Mouse (Mus musculus): ENCODE data around the gene Eftud2. TPM values are rescaled to one million over a fixed set of nuclear protein-coding genes. Genes with fewer than 3 reads are reported as not detected.

The Eftud2 gene
- polyA plus RNA-seq, 1 experiment from 2014 or later = 279 TPM

DNA sequence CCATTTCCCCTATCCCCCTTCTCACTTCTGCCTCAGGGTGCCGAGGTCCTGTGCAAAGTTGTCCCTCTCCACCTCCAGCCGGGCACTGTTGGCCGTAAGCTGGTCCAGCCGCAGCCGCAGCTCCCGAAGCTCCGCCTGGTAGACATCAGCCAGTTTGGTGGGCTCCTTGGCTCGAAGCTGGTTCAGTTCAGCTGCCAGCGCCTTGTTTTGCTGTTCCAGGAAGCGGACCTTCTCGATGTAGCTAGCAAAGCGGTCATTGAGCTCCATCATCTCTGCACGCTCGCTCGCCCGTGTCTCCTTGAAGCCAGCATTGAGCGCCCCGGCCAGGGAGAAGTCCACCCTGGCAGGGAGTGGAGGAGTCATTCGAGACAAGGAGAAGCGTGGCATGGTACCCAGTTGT, 15.9 kb upstream of the Eftud2 start:
- WGBS = 79% methylated on average over 20 of the region's 20 CpGs
- H3K27ac ChIP-seq = no peak overlapping the region
- H3K4me3 ChIP-seq (replicated peaks) = no peak overlapping the region
- no peak overlapping the region for H3K4me2 ChIP-seq
- no peak overlapping the region for H3K9ac ChIP-seq
- no peaks in the 10 kb centered on the region for H3K9me3 ChIP-seq
- H3K4me1 ChIP-seq = peaks cover 8% of the 10 kb centered on the region
- H3K27me3 ChIP-seq = peaks cover 52% of the 10 kb centered on the region
- H3K36me3 ChIP-seq (replicated peaks) = no peaks in the 10 kb centered on the region
- no peak for ATAC-seq (ENCODE audit: low FRiP score)

DNA sequence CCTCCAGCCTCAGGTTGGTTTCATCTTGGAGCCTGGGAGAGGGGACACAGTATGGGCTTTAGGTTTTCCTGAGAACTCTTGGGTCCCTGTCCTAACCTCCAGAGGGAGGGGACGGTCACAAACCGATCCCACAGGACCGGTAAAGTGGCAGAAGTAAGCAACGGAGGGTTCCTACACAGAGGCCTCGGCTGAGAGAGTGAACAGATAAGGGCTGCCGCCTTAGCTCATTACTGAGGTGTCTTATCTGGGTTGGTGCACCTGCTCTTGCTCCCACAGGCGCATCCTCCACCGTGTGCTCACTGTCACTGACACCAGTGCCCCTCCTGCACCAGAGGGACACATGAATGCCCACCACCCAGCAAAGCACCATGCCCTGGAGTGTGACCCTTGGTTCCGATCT, 15.0 kb upstream of the Eftud2 start:
- Histone ChIP-seq H3K4me3 (replicated peaks) (no peak overlapping the region), H3K9me3 (no peaks in the 10 kb centered on the region), H3K4me2 (no peak overlapping the region), H3K4me1 (peaks cover 8% of the 10 kb centered on the region), H3K36me3 (replicated peaks) (no peaks in the 10 kb centered on the region), H3K27ac (no peak overlapping the region), H3K27me3 (peaks cover 56% of the 10 kb centered on the region), H3K9ac (no peak overlapping the region)
- WGBS = 80% methylated on average over 9 of the region's 9 CpGs
- no peak for ATAC-seq (ENCODE audit: low FRiP score)

DNA sequence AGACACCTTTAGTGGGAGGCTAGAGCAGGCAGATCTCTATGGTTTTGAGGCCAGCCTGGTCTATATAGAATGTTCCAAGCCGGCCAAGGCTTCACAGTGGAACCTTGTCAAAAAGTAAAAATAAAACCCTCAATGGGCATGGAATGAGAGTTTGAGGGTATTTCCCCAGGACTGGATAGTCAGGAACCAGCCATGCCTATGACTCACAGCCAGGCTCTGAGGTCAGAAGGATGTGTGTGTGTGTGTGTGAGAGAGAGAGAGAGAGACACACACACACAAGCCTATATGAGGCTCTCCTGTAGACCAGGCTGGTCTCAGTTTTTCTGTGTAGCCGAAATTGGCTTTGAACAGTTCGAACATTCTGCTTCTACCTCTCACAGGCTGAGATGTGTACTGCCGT, 13.9 kb upstream of the Eftud2 start:
- no peak for ATAC-seq (ENCODE audit: low FRiP score)
- no peaks in the 10 kb centered on the region for H3K36me3 ChIP-seq (replicated peaks)
- no peak overlapping the region for H3K27ac ChIP-seq
- H3K27me3 ChIP-seq = peaks cover 61% of the 10 kb centered on the region
- 89% methylated on average over 4 of the region's 4 CpGs for WGBS
- peaks cover 8% of the 10 kb centered on the region for H3K4me1 ChIP-seq
- no peak overlapping the region for H3K4me3 ChIP-seq (replicated peaks)
- no peak overlapping the region for H3K4me2 ChIP-seq
- no peak overlapping the region for H3K9ac ChIP-seq
- no peaks in the 10 kb centered on the region for H3K9me3 ChIP-seq

DNA sequence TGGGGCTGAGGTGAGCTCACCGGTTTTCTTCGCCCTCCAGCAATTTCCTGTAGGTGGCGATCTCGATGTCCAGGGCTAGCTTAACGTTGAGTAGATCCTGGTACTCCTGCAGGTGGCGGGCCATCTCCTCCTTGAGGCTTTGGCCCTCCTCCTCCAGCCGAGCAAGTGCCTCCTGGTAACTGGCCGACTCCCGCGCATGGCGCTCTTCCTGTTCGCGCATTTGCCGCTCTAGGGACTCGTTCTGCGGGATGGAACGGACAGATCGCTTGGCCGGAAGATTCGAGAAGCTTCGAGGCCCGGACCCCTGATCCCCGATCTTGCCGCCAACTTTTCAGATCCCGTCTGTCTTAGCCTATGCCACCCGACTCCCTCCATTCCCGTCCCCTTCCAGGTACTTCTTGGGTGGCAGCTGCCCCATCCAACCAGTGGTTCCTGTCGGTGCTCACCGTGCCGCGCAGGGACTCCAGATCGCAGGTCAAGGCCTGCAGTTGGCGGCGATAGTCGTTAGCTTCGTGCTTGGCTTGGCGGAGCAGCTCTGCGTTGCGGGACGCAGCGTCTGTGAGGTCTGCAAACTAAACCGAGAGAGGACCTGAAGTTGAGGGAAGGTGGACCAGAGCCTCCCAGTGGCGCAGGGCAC, 12.3 kb upstream of the Eftud2 start:
- Histone ChIP-seq H3K9ac (0 out of 2 replicates have a peak overlapping the region, but pooled peaks have one; percentile 33), H3K9me3 (no peaks in the 10 kb centered on the region), H3K4me1 (peaks cover 8% of the 10 kb centered on the region), H3K27ac (no peak overlapping the region), H3K4me3 (replicated peaks) (peak overlapping the region; percentile 30), H3K4me2 (peak overlapping the region; percentile 52), H3K27me3 (peaks cover 65% of the 10 kb centered on the region), H3K36me3 (replicated peaks) (no peaks in the 10 kb centered on the region)
- WGBS = under 1% methylated on average over 43 of the region's 43 CpGs
- ATAC-seq (ENCODE audit: low FRiP score) = no peak

DNA sequence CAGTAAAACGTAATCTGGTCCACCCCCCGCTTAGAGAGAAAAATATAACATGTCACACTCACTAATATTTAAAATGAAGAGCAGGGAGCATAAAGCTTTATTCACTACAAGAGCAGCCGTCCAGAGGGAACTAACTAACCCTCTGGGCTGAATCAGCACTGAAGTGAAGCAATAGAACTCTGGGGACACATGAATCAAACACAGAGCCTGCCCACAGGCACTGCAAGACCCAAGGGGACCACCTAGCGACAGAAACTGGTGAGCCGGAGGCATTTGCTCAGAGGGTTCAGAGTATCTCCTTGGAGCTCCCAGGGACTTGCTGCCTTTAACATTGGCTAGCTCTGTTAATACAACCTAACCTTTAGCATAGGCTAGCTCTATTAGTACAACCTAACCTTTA, 9.3 kb upstream of the Eftud2 start:
- Histone ChIP-seq H3K4me2 (no peak overlapping the region), H3K27me3 (peaks cover 59% of the 10 kb centered on the region), H3K27ac (no peak overlapping the region), H3K9me3 (no peaks in the 10 kb centered on the region), H3K36me3 (replicated peaks) (no peaks in the 10 kb centered on the region), H3K4me3 (replicated peaks) (no peak overlapping the region), H3K9ac (no peak overlapping the region), H3K4me1 (peaks cover 8% of the 10 kb centered on the region)
- 76% methylated on average over 5 of the region's 5 CpGs for WGBS
- no peak for ATAC-seq (ENCODE audit: low FRiP score)

DNA sequence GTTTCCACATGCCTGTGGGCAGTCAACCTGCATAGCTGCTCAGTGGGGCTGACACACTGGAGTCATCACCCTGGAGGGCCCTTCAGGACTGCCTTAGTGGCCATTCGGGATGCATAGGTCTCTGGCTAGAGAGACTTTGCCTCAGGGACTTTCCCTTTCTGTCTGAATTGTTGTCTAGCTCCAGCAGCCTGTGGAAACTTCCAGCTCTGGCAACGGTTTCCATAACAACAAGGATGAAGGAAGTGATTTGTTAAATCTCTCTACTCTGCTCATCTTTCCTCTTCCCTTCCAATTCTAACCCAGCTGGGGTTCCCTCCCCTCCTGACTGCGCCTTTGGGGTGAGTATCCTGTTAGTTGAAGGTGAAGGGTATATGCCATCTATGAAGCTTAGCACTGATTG, 7.3 kb upstream of the Eftud2 start:
- H3K27me3 ChIP-seq = peaks cover 39% of the 10 kb centered on the region
- H3K4me1 ChIP-seq = peaks cover 2% of the 10 kb centered on the region
- 70% methylated on average over 3 of the region's 3 CpGs for WGBS
- H3K4me3 ChIP-seq (replicated peaks) = no peak overlapping the region
- H3K36me3 ChIP-seq (replicated peaks) = no peaks in the 10 kb centered on the region
- no peak overlapping the region for H3K9ac ChIP-seq
- no peaks in the 10 kb centered on the region for H3K9me3 ChIP-seq
- H3K4me2 ChIP-seq = no peak overlapping the region
- H3K27ac ChIP-seq = no peak overlapping the region
- no peak for ATAC-seq (ENCODE audit: low FRiP score)

DNA sequence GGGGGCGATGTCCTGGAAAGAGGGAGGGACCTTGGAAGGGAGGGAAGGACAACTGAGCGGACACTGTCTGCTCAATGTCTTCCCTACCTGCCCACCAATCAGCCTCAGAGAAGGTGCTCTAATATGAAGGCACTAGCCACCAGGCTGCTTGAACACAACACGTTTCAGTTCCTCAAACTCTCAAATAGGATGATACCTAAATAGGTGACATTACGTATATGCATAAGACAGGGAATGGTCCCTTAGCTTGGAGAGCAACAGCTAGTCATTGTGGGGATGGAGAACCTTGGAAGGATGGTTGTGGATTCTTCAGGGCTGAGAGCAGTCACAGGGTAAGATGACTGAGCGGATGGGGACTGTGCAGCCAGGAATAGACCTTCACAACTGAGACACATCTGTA, 6.6 kb upstream of the Eftud2 start:
- Histone ChIP-seq H3K27me3 (peaks cover 35% of the 10 kb centered on the region), H3K4me2 (no peak overlapping the region), H3K4me1 (no peaks in the 10 kb centered on the region), H3K9me3 (no peaks in the 10 kb centered on the region), H3K9ac (no peak overlapping the region), H3K4me3 (replicated peaks) (no peak overlapping the region), H3K27ac (no peak overlapping the region), H3K36me3 (replicated peaks) (no peaks in the 10 kb centered on the region)
- no peak for ATAC-seq (ENCODE audit: low FRiP score)
- WGBS = 82% methylated on average over 5 of the region's 5 CpGs

DNA sequence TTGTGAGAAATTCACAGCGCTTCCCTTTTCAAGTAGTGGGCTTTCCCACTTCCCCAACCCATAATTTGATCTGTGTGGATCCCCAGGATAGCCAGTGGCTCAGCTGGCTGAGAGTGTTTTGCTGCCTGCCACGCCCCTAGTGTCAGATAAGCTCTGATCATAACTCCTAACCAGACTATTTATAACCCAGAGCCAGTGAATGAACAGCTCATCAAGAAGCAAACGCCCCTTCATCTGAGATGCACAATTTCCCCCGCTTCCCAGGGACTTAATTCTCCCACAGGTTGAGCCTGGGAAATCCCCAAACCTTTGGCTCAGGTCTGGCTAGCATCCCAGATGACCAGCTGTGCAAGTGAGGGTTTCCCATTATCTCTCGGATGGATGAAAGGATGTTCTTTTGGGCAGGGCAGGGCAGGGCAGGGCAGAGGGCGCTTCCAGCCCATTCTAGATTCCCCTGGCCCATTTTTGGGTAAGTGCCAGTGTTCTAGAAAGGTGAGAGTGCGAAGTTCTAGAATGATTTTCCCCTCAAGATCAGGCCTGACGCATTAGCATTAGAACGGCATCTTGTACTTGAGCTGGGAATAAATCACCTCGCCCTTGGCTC, 3.9 kb upstream of the Eftud2 start, which contains the start of gene Fam187a:
TSS of gene Fam187a (plus strand) at position 554 of the 604 bp plus-strand sequence.
- Histone ChIP-seq H3K4me1 (peaks cover 13% of the 10 kb centered on the region), H3K4me2 (no peak within 1 kb of the TSS), H3K9me3 (no peaks in the 10 kb centered on the region), H3K27ac (no peak within 1 kb of the TSS), H3K27me3 (peaks cover 26% of the 10 kb centered on the region; the same call in 1 of the 2 replicates), H3K36me3 (replicated peaks) (no peaks in the 10 kb centered on the region), H3K4me3 (replicated peaks) (no peak within 1 kb of the TSS), H3K9ac (no peak within 1 kb of the TSS)
- no peak for ATAC-seq (ENCODE audit: low FRiP score)
- WGBS = 62% methylated on average over 10 of the region's 10 CpGs

DNA sequence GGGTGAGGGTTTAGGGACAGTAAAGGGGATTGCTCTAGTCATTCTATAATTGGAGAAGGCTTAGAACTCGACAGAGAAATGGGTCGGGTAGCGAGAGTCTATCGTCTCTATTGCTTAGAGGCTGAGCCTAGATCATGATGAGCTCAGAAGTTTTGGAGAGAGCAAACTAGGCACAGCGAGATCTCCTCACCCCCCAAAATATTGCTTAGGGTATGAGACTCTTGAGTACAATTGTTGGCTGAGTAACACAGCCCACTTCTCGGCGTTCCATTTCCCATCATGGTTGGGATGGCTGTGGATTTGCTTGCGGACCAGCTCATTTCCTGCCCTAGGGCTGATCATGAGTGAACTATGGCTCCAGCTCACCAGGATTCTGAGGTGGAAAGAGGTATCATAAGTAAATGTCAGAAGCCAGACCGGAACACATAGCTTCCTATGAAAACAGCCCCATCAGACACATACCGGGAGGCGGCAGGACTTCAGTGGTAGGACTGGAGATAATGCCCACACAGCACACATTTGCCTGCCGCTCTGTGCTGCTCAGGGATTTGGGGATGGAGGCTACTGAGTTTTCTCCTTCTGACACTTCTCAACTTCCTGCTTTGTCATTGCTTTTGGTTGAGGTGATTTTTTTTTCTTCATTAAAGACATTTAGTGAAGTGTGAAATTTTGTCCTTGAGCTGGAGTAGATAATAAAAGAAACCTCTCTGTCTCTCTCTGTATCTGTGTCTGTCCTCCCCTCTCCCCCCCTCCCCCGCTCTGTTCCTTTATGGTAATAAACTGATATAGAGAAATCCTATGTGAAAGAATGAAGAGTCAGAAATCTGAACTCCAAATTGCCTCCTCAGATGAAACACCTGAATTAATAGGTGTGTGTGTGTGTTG, 771 bp upstream of the Eftud2 start:
- H3K4me1 ChIP-seq = peaks cover 22% of the 10 kb centered on the region
- peak overlapping the region; percentile 83 for H3K27ac ChIP-seq
- H3K4me2 ChIP-seq = peak overlapping the region; percentile 84
- peak overlapping the region; percentile 72 for H3K4me3 ChIP-seq (replicated peaks)
- 18% methylated on average over 13 of the region's 13 CpGs for WGBS
- peaks cover 7% of the 10 kb centered on the region for H3K36me3 ChIP-seq (replicated peaks)
- no peak; the same call in 1 of the 2 replicates for ATAC-seq (ENCODE audit: low FRiP score)
- peak overlapping the region; percentile 82 for H3K9ac ChIP-seq
- no peaks in the 10 kb centered on the region for H3K9me3 ChIP-seq
- peaks cover 9% of the 10 kb centered on the region; the same call in 1 of the 2 replicates for H3K27me3 ChIP-seq

DNA sequence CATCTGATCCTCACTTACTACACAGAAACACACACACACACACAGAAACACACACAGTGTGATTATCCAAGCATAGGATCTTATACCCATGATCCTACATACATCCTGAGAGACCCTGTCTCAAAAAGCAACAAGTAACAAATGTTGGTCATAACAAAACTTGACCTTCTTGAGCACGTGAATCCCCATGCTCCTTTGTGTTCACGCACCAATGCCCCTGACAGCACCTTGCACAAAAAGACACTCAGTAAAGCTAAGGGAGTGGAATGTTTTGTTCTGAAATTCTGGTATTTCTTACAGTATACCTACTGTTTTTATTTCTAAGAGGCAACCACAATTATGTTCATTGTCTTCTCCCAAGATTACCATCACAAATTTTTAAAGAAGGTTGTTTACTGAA, 1.2 kb downstream of the Eftud2 start:
- H3K9me3 ChIP-seq = no peaks in the 10 kb centered on the region
- H3K4me2 ChIP-seq = peak overlapping the region; percentile 84
- H3K4me3 ChIP-seq (replicated peaks) = peak overlapping the region; percentile 72; the same call in 1 of the 2 replicates
- no peak overlapping the region for H3K27ac ChIP-seq
- no peak for ATAC-seq (ENCODE audit: low FRiP score)
- WGBS = 50% methylated on average over 2 of the region's 2 CpGs
- no peak overlapping the region; the same call in 1 of the 2 replicates for H3K9ac ChIP-seq
- peaks cover 22% of the 10 kb centered on the region for H3K4me1 ChIP-seq
- H3K27me3 ChIP-seq = peaks cover 7% of the 10 kb centered on the region; the same call in 1 of the 2 replicates
- peaks cover 25% of the 10 kb centered on the region for H3K36me3 ChIP-seq (replicated peaks)

DNA sequence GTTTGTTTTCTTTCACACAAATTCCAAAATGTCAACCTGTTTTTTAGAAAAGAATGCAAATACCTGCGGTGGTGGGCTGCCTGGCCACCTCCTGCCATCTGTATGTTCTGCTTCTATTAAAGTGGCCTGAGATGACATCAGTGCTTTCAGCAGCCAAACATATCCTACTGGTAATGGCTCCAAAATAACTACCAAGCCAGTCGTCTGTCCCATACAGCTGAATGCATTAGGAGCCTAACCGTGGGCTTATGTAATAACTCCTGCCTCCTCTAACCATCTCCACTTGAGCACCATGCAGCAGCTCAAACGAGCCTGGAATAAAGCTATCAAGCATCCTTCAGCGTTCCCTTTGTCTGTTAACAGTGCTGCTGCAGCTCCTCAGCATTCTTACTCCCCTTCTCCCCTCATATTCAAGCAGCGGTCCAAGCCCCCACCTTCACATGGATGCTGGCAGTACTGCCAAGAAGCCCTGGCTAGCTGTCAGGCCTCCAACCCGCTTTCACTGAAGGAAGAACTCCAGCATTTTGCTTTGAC, 5.9 kb downstream of the Eftud2 start:
- Histone ChIP-seq H3K9me3 (no peaks in the 10 kb centered on the region), H3K36me3 (replicated peaks) (peaks cover 54% of the 10 kb centered on the region), H3K4me2 (no peak overlapping the region), H3K4me3 (replicated peaks) (no peak overlapping the region), H3K27ac (no peak overlapping the region), H3K27me3 (no peaks in the 10 kb centered on the region), H3K9ac (no peak overlapping the region), H3K4me1 (peaks cover 10% of the 10 kb centered on the region)
- WGBS = 82% methylated on average over 7 of the region's 7 CpGs
- ATAC-seq (ENCODE audit: low FRiP score) = no peak

DNA sequence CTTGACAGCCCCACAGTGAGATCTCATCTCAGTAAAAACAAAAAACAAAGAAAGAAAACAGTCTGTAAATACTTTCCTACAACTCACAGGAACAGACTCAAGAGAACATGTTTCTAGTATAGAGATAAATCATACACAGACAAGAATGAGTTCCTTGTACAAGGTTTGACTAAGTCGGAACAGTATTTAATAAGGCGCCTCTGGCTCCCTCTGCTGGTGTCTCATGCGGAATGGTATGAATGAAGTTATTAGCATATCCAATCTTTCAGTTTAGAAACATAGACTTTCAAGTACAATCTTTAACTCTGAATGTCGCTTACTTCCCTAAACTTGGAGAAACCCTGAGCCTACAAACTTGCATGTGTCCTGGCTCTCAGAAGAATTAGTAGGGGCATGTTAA, 16.5 kb downstream of the Eftud2 start:
- H3K4me2 ChIP-seq = no peak overlapping the region
- H3K9ac ChIP-seq = no peak overlapping the region
- 53% methylated on average over 4 of the region's 4 CpGs for WGBS
- H3K4me3 ChIP-seq (replicated peaks) = no peak overlapping the region
- peaks cover 97% of the 10 kb centered on the region for H3K36me3 ChIP-seq (replicated peaks)
- no peaks in the 10 kb centered on the region for H3K27me3 ChIP-seq
- H3K4me1 ChIP-seq = no peaks in the 10 kb centered on the region
- ATAC-seq (ENCODE audit: low FRiP score) = no peak
- no peaks in the 10 kb centered on the region for H3K9me3 ChIP-seq
- no peak overlapping the region for H3K27ac ChIP-seq
